Mouse (Mus musculus) E14TG2a.4 (cell line): Measurements from ENCODE around the gene Vat1.
A peak's percentile ranks its signal among the peaks of the same experiment; 100 is the strongest.

Experiments used
- CTCF ChIP-seq: conservative IDR thresholded peaks from 2 replicates; pipeline ENCODE4 v1.5.1; 2014; ENCODE audit warnings: low read length
- NANOG ChIP-seq: IDR thresholded peaks from 2 replicates; pipeline ENCODE4 v1.6.1; 2014; ENCODE audit warnings: borderline replicate concordance, low read length, mixed read lengths

- TF ChIP-seq CTCF (peak; percentile 33), NANOG (no peak)
These were observed 15.6 kb downstream of the Vat1 start for GRCm38 (mm10) chr11:101450394-101450793.
